Mouse (Mus musculus) ES-E14 (cell line): ENCODE data around the gene Ly6g6f. TPM values are rescaled to one million over a fixed set of nuclear protein-coding genes. Genes with fewer than 3 reads are reported as not detected.

Experiments used
- DNase-seq: peaks from one replicate; pipeline ENCODE4 v3.0.0-alpha.2; 2013; ENCODE audit warnings: low read depth, low spot score
- H3K27ac ChIP-seq: 2 replicates; pipeline ENCODE4 v1.5.1; 2012; ENCODE audit warnings: low read depth, mild to moderate bottlenecking, low read length, moderate library complexity, mixed read lengths; ENCODE audit not compliant: poor library complexity, insufficient read depth, severe bottlenecking
- H3K36me3 ChIP-seq: 2 replicates; pipeline ENCODE4 v1.6.1; 2012; ENCODE audit warnings: mild to moderate bottlenecking, low read length, moderate library complexity, mixed read lengths; ENCODE audit not compliant: control insufficient read depth, poor library complexity, insufficient read depth, severe bottlenecking
- H3K4me1 ChIP-seq, 2 experiments: fragments of 150-350 bp in 1 of 2; sonication (generic) in 1 of 2; 2 replicates each; pipeline ENCODE4 v1.6.1; 2012; ENCODE audit warnings: low read length in 2 of 2, mild to moderate bottlenecking in 1 of 2, mixed read lengths in 1 of 2; ENCODE audit not compliant: control insufficient read depth in 2 of 2, insufficient read depth in 2 of 2, poor library complexity in 1 of 2
- H3K4me3 ChIP-seq, 2 experiments: fragments of 150-350 bp in 1 of 2; sonication (generic) in 1 of 2; 2 replicates each; pipeline ENCODE4 v1.5.1; 2012; ENCODE audit warnings: low read length in 2 of 2, low read depth in 1 of 2, mild to moderate bottlenecking in 1 of 2, mixed read lengths in 1 of 2; ENCODE audit not compliant: insufficient read depth in 1 of 2, poor library complexity in 1 of 2, severe bottlenecking in 1 of 2
- H3K9ac ChIP-seq: 2 replicates; pipeline ENCODE4 v1.6.1; 2012; ENCODE audit warnings: low read depth, mild to moderate bottlenecking, low read length, mixed read lengths; ENCODE audit not compliant: poor library complexity, insufficient read depth, severe bottlenecking
- H3K9me3 ChIP-seq: fragments of 150-350 bp; sonication (generic); 2 replicates; pipeline ENCODE4 v1.6.1; 2012; ENCODE audit warnings: low read depth, mild to moderate bottlenecking, low read length; ENCODE audit not compliant: control insufficient read depth, insufficient read depth
- CHD2 ChIP-seq: IDR thresholded peaks from 2 replicates; pipeline ENCODE4 v1.6.1; 2014; ENCODE audit warnings: mild to moderate bottlenecking, low read depth, low read length, inconsistent platforms
- HCFC1 ChIP-seq: IDR thresholded peaks from 2 replicates; pipeline ENCODE4 v1.6.1; 2012; ENCODE audit warnings: low read length, inconsistent platforms, borderline replicate concordance; ENCODE audit not compliant: insufficient read depth
- MAFK ChIP-seq: IDR thresholded peaks from 2 replicates; pipeline ENCODE4 v1.6.1; 2014; ENCODE audit warnings: mild to moderate bottlenecking, low read depth, low read length, inconsistent platforms; ENCODE audit not compliant: insufficient read depth
- ZC3H11A ChIP-seq: IDR thresholded peaks from 2 replicates; pipeline ENCODE4 v1.6.1; 2012; ENCODE audit warnings: low read depth, mild to moderate bottlenecking, inconsistent platforms, low read length, borderline replicate concordance
- ZNF384 ChIP-seq: IDR thresholded peaks from 2 replicates; pipeline ENCODE4 v1.6.1; 2012; ENCODE audit warnings: low read depth, low read length, inconsistent platforms
- in situ Hi-C, 2 experiments: fragments of 600-800 bp; cut with MboI; formaldehyde crosslinking; loops; one replicate each; pipeline ENCODE4 v1.15.1; 2025; ENCODE audit warnings: low sequenced_read_pairs in 2 of 2, inconsistent platforms in 1 of 2; ENCODE audit not compliant: unreplicated experiment in 2 of 2
- total RNA-seq: library from RNA; depleted of rRNA; stranded (reverse); fragments of 300-350 nt; gene quantifications from 2 replicates; pipeline ENCODE4 v1.2.3, GENCODE M21; 2012

Gene Ly6g6f
- total RNA-seq, 1 experiment, result not detected

DNA sequence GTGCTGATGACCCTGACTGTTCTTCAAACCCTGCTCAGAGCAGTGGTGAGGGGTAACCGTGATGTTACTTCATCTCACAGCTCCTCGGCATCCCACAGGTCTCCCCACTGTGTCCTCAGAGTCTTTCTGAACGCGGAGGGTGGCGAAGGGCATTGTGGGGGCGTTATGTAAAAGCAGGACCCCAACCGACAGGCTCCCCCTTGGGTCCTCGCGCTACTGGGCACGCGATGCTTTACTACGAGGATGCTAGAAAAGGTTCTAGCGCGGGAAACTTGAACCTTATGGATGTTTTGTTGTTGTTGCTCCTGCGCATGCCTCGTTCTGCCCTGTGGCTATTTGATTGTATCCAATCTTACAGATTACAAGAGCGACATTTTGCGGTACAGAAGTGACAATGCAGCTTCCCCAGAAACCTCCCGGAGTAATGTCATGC lies 36.5 kb upstream of the Ly6g6f start, which contains the start of gene Csnk2b:
Gene Csnk2b, minus strand, starts transcription at position 183 of the 433 bp plus-strand sequence.
- peaks cover 28% of the 10 kb centered on the region for H3K36me3 ChIP-seq
- in situ Hi-C loops, result loop anchor here in 1 of 2 experiments (25.0 kb wide), 1 partner anchor 110 kb away; the partner anchor contains the start of genes Vars and Vwa7
- peak; percentile 40 for DNase-seq

GRCm38 (mm10) chr17:35121143-35121799 lies 35.9 kb upstream of the Ly6g6f start, which contains the start of gene Gpank1:
TSS of gene Gpank1 (plus strand) at chr17:35121455.
- H3K36me3 ChIP-seq, result peaks cover 30% of the 10 kb centered on the region

More for the DNA sequence above, 36.5 kb upstream of the Ly6g6f start, which contains the start of gene Csnk2b:
- H3K4me1 ChIP-seq, result peaks cover 0 to 7% of the 10 kb centered on the region in 2 experiments; a peak in 2 of 4 replicates
- no peaks in the 10 kb centered on the region for H3K9me3 ChIP-seq
- H3K4me3 ChIP-seq, result peak within 1 kb of the TSS; percentile 92 to 98
- peak within 1 kb of the TSS; percentile 97 for H3K9ac ChIP-seq
- TF ChIP-seq CHD2 (no peak), ZC3H11A (0 out of 2 replicates have a peak, but pooled peaks have one; percentile 11), ZNF384 (no peak), HCFC1 (no peak)
- H3K27ac ChIP-seq, result peak within 1 kb of the TSS; percentile 74

DNA sequence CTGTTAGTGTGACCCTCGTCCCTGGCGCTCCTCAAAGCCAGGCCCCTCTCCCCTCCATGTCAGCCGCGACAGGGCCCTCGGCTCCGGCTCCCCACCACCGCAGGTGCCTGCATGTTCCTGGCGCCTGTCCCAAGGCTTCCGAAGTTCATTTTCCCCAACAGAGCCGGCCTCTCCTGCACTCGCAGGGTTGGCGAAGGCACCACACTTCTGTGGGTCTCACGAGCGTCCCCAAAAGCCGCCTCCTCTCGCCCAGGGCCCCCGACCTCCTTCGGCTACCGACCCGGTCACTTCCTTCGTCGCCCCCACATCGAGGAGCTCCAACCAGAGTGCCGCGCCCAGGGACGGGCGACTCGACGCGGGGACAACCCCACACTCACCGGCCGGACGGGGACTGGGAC lies 35.3 kb upstream of the Ly6g6f start:
- no peaks in the 10 kb centered on the region for H3K9me3 ChIP-seq
- DNase-seq, result no peak
- H3K27ac ChIP-seq, result peak overlapping the region; percentile 24
- H3K9ac ChIP-seq, result peak overlapping the region; percentile 97
- H3K4me1 ChIP-seq, result peaks cover 0 to 7% of the 10 kb centered on the region in 2 experiments; a peak in 2 of 4 replicates
- in situ Hi-C loops, result loop anchor here in 1 of 2 experiments (25.0 kb wide), 1 partner anchor 108 kb away; the partner anchor contains the start of genes Vars and Vwa7
- H3K36me3 ChIP-seq, result peaks cover 35% of the 10 kb centered on the region
- peak overlapping the region; percentile 92 to 98 for H3K4me3 ChIP-seq
- TF ChIP-seq MAFK (no peak), HCFC1 (no peak), ZNF384 (no peak), ZC3H11A (no peak), CHD2 (no peak)

More at GRCm38 (mm10) chr17:35121143-35121799, 35.9 kb upstream of the Ly6g6f start, which contains the start of gene Gpank1:
- Histone ChIP-seq H3K27ac (peak within 1 kb of the TSS; percentile 74), H3K4me3 (peak within 1 kb of the TSS; percentile 92 to 98), H3K9me3 (no peaks in the 10 kb centered on the region), H3K4me1 (peaks cover 0 to 7% of the 10 kb centered on the region in 2 experiments; a peak in 2 of 4 replicates), H3K9ac (peak within 1 kb of the TSS; percentile 97)
- DNase-seq, result peak; percentile 95
- in situ Hi-C loops, result loop anchor here in 1 of 2 experiments (25.0 kb wide), 1 partner anchor 109 kb away; the partner anchor contains the start of genes Vars and Vwa7
- TF ChIP-seq CHD2 (peak; percentile 81), ZC3H11A (no peak), HCFC1 (peak; percentile 98), MAFK (no peak), ZNF384 (peak; percentile 45; the same call in 1 of the 2 replicates)

GRCm38 (mm10) chr17:35115046-35116019 lies 29.9 kb upstream of the Ly6g6f start, which contains the start of gene Ly6g5b:
TSS of gene Ly6g5b (minus strand) at chr17:35115428.
- Histone ChIP-seq H3K4me1 (peaks cover 0 to 3% of the 10 kb centered on the region in 2 experiments; a peak in 2 of 4 replicates), H3K36me3 (peaks cover 32% of the 10 kb centered on the region), H3K9ac (no peak within 1 kb of the TSS), H3K9me3 (no peaks in the 10 kb centered on the region), H3K4me3 (no peak within 1 kb of the TSS), H3K27ac (no peak within 1 kb of the TSS)
- in situ Hi-C loops, result loop anchor here in 1 of 2 experiments (25.0 kb wide), 1 partner anchor 103 kb away; the partner anchor contains the start of genes Vars and Vwa7
- TF ChIP-seq CHD2 (no peak), ZNF384 (no peak), HCFC1 (no peak), ZC3H11A (no peak), MAFK (no peak)
- no peak for DNase-seq
